Mouse (Mus musculus): ENCODE data around the gene Hacl1. TPM values are rescaled to one million over a fixed set of nuclear protein-coding genes. Genes with fewer than 3 reads are reported as not detected.

Gene Hacl1
- polyA plus RNA-seq, 1 experiment: 154 TPM

DNA sequence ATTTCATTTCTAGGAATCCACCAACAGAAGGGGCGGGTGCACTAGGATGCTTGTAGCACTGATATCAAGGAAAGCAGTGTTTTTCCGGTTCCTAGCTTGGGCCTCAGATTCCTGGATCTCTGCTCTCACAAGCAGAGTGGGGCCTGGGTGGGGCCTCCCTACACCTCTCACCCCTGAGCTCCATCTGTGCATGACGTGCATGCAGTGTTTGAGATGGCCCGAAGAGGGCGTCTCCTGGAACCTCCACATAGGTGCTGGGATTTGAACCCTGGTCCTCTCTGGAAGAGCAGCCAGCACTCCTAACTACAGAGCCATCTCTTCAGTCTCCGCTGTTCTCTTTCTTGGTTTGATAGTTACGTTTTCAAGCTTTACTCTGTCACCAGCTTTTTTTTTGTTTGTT lies 86.1 kb downstream of the Hacl1 start:
- Histone ChIP-seq H3K27me3 (replicated peaks; ENCODE audit: control insufficient read depth, insufficient read depth, low read length) (no peaks in the 10 kb centered on the region), H3K4me3 (ENCODE audit: insufficient read depth, low read depth, low read length) (no peak overlapping the region), H3K36me3 (ENCODE audit: control insufficient read depth, insufficient read depth, low read length) (no peaks in the 10 kb centered on the region), H3K4me1 (ENCODE audit: control insufficient read depth, insufficient read depth, low read length) (no peaks in the 10 kb centered on the region), H3K27ac (ENCODE audit: insufficient read depth, low read depth, low read length) (no peak overlapping the region)
- 95% methylated on average over 7 of the region's 7 CpGs for WGBS
- TF ChIP-seq CTCF (conservative IDR thresholded peaks at IDR 0.05; ENCODE audit: insufficient read depth, insufficient read length, low read depth, low read length) (no peak), POLR2A (IDR thresholded peaks at IDR 0.05; ENCODE audit: low read depth, low read length) (no peak)
- DNase-seq: no peak

Other genes starting within 250 kb of the Hacl1 start
- gene Sh3bp5, start 205.2 kb downstream of the Hacl1 start, polyA plus RNA-seq (2012; rRNA removed): 33.4 and 43.4 TPM in 2 replicates
- gene Eaf1, start 146.9 kb downstream of the Hacl1 start, polyA plus RNA-seq (2012; rRNA removed): 34.3 and 34.7 TPM in 2 replicates
- gene Mettl6, start 146.2 kb downstream of the Hacl1 start, polyA plus RNA-seq (2012; rRNA removed): 5.9 and 9.2 TPM in 2 replicates
- gene Colq, start 49.9 kb downstream of the Hacl1 start, polyA plus RNA-seq (2012; rRNA removed): 0.27 and 1.2 TPM in 2 replicates
- gene Gm49387, start 408 bp downstream of the Hacl1 start, polyA plus RNA-seq (2012; rRNA removed): not detected in 2 replicates
- gene Btd, start 258 bp downstream of the Hacl1 start, polyA plus RNA-seq (2012; rRNA removed): 119 and 134 TPM in 2 replicates
- gene Ankrd28, start 189.4 kb upstream of the Hacl1 start, polyA plus RNA-seq (2012; rRNA removed): 7.0 and 7.5 TPM in 2 replicates

All from kidney, adult 2 months (tissue).